Mouse (Mus musculus) midbrain, embryonic 11.5 days (tissue): Measurements from ENCODE around the gene Elmo3. TPM values are rescaled to one million over a fixed set of nuclear protein-coding genes. Genes with fewer than 3 reads are reported as not detected.

ENCODE experiments used
- microRNA counts: library from miRNA; unstranded; fragments of <30 nt; microRNA quantifications from one replicate; lab custom pipeline; 2015
- microRNA-seq: library from miRNA; unstranded; fragments of <30 nt; microRNA quantifications from one replicate; pipeline ENCODE4, GENCODE M21; 2017
- polyA plus RNA-seq: library from polyadenylated mRNA; unstranded; fragments of >200 nt; fragmentation: Nextera tagmentation; extraction: Ambion mirVana; gene quantifications from 2 replicates; pipeline ENCODE4 v1.2.1, GENCODE M21; 2014

Elmo3 gene
- polyA plus RNA-seq, 1 experiment from 2014 or later = 1.8 TPM

MicroRNAs within 50 kb of the gene (microRNA counts, 519-probe panel; counts per million panel counts)
- microRNA mmu-miR-328 (lab: Ali Mortazavi, UCI) = 3,760 counts per million, percentile 27 among the panel's probes with 10 or more counts

Small RNAs within 50 kb of the gene (microRNA-seq; reads per million reads assigned to microRNA genes)
- not detected for gene Gm27320
- gene Mir328 = 229 reads per million, percentile 65 among the genes with 10 or more reads in this experiment

Other genes starting within 250 kb of the Elmo3 start
- not detected in 2 replicates for gene Ces3b, start 221.8 kb upstream of the Elmo3 start, polyA plus RNA-seq
- gene Ces4a, start 173.8 kb upstream of the Elmo3 start, polyA plus RNA-seq = not detected in 2 replicates
- gene Cbfb, start 134.9 kb upstream of the Elmo3 start, polyA plus RNA-seq = 49.8 and 60.2 TPM in 2 replicates
- gene D230025D16Rik, start 80.5 kb upstream of the Elmo3 start, polyA plus RNA-seq = 32.3 and 32.9 TPM in 2 replicates
- 5.6 and 6.1 TPM in 2 replicates for gene B3gnt9, start 50.4 kb upstream of the Elmo3 start, polyA plus RNA-seq
- 11.3 and 15.0 TPM in 2 replicates for gene Tradd, start 41.0 kb upstream of the Elmo3 start, polyA plus RNA-seq
- 0.84 and 1.5 TPM in 2 replicates for gene Fbxl8, start 41.0 kb upstream of the Elmo3 start, polyA plus RNA-seq
- gene Hsf4, start 35.8 kb upstream of the Elmo3 start, polyA plus RNA-seq = not detected in 2 replicates
- gene Nol3, start 29.5 kb upstream of the Elmo3 start, polyA plus RNA-seq = 2.0 and 3.2 TPM in 2 replicates
- gene 4931428F04Rik, start 15.7 kb upstream of the Elmo3 start, polyA plus RNA-seq = 34.2 and 34.4 TPM in 2 replicates
- gene Exoc3l, start 9.5 kb upstream of the Elmo3 start, polyA plus RNA-seq = 6.4 and 8.6 TPM in 2 replicates
- 94.9 and 101 TPM in 2 replicates for gene E2f4, start 7.9 kb upstream of the Elmo3 start, polyA plus RNA-seq
- 0.91 and 1.1 TPM in 2 replicates for gene Lrrc29, start 20.7 kb downstream of the Elmo3 start, polyA plus RNA-seq
- 87.6 and 91.4 TPM in 2 replicates for gene Tmem208, start 20.8 kb downstream of the Elmo3 start, polyA plus RNA-seq
- 1.6 and 2.0 TPM in 2 replicates for gene Fhod1, start 42.4 kb downstream of the Elmo3 start, polyA plus RNA-seq
- 2.9 and 3.2 TPM in 2 replicates for gene Slc9a5, start 43.2 kb downstream of the Elmo3 start, polyA plus RNA-seq
- gene Plekhg4, start 67.7 kb downstream of the Elmo3 start, polyA plus RNA-seq = 0.55 and 0.61 TPM in 2 replicates
- not detected in 2 replicates for gene Kctd19, start 107.9 kb downstream of the Elmo3 start, polyA plus RNA-seq
- gene Lrrc36, start 108.0 kb downstream of the Elmo3 start, polyA plus RNA-seq = 1.9 and 2.7 TPM in 2 replicates
- 106 and 107 TPM in 2 replicates for gene Tppp3, start 165.9 kb downstream of the Elmo3 start, polyA plus RNA-seq
- 14.5 and 19.0 TPM in 2 replicates for gene Zdhhc1, start 191.3 kb downstream of the Elmo3 start, polyA plus RNA-seq
- 19.8 and 24.3 TPM in 2 replicates for gene Hsd11b2, start 213.2 kb downstream of the Elmo3 start, polyA plus RNA-seq